Mouse (Mus musculus): ENCODE data around the gene Pou2f3. TPM values are rescaled to one million over a fixed set of nuclear protein-coding genes. Genes with fewer than 3 reads are reported as not detected.

The Pou2f3 gene
- polyA plus RNA-seq, 1 experiment: 0.07 TPM

- Histone ChIP-seq H3K27ac (ENCODE audit: insufficient read depth, low read length) (no peak overlapping the region), H3K4me3 (replicated peaks; ENCODE audit: insufficient read depth, low read depth, low read length) (no peak overlapping the region), H3K4me1 (ENCODE audit: control insufficient read depth, insufficient read depth, low read length) (no peaks in the 10 kb centered on the region; the same call in 1 of the 2 replicates), H3K27me3 (ENCODE audit: control insufficient read depth, insufficient read depth, low read length) (no peaks in the 10 kb centered on the region; the same call in 1 of the 2 replicates)
- TF ChIP-seq CTCF (IDR thresholded peaks at IDR 0.05; ENCODE audit: borderline replicate concordance, insufficient read depth, low read depth, low read length): no peak
- no peak for TF ChIP-seq POLR2A (IDR thresholded peaks at IDR 0.05; ENCODE audit: borderline replicate concordance, insufficient read depth, low read length)
- no peak for DNase-seq
- 61% methylated on average over 8 of the region's 8 CpGs for WGBS
Observed at GRCm38 (mm10) chr9:43101936-43102595, 108.1 kb downstream of the Pou2f3 start.

- no peak for DNase-seq
- WGBS: 59% methylated on average over 4 of the region's 4 CpGs
- Histone ChIP-seq H3K4me1 (ENCODE audit: control insufficient read depth, insufficient read depth, low read length) (peaks cover 11% of the 10 kb centered on the region), H3K27me3 (ENCODE audit: control insufficient read depth, insufficient read depth, low read length) (no peaks in the 10 kb centered on the region; the same call in 1 of the 2 replicates), H3K27ac (ENCODE audit: insufficient read depth, low read length) (no peak overlapping the region), H3K4me3 (replicated peaks; ENCODE audit: insufficient read depth, low read depth, low read length) (no peak overlapping the region)
- TF ChIP-seq POLR2A (IDR thresholded peaks at IDR 0.05; ENCODE audit: borderline replicate concordance, insufficient read depth, low read length) (no peak), CTCF (IDR thresholded peaks at IDR 0.05; ENCODE audit: borderline replicate concordance, insufficient read depth, low read depth, low read length) (no peak)
Observed at GRCm38 (mm10) chr9:43098922-43099321, 111.2 kb downstream of the Pou2f3 start.

GRCm38 (mm10) chr9:43097801-43098557 is 112.2 kb downstream of the Pou2f3 start:
- TF ChIP-seq CTCF (IDR thresholded peaks at IDR 0.05; ENCODE audit: borderline replicate concordance, insufficient read depth, low read depth, low read length) (no peak), POLR2A (IDR thresholded peaks at IDR 0.05; ENCODE audit: borderline replicate concordance, insufficient read depth, low read length) (no peak)
- Histone ChIP-seq H3K4me1 (ENCODE audit: control insufficient read depth, insufficient read depth, low read length) (peaks cover 16% of the 10 kb centered on the region), H3K27me3 (ENCODE audit: control insufficient read depth, insufficient read depth, low read length) (no peaks in the 10 kb centered on the region; the same call in 1 of the 2 replicates), H3K4me3 (replicated peaks; ENCODE audit: insufficient read depth, low read depth, low read length) (no peak overlapping the region), H3K27ac (ENCODE audit: insufficient read depth, low read length) (no peak overlapping the region)
- DNase-seq: no peak
- 81% methylated on average over 3 of the region's 3 CpGs for WGBS

GRCm38 (mm10) chr9:43096337-43096736 is 113.8 kb downstream of the Pou2f3 start:
- DNase-seq: no peak
- Histone ChIP-seq H3K4me1 (ENCODE audit: control insufficient read depth, insufficient read depth, low read length) (peaks cover 16% of the 10 kb centered on the region), H3K4me3 (replicated peaks; ENCODE audit: insufficient read depth, low read depth, low read length) (no peak overlapping the region), H3K27me3 (ENCODE audit: control insufficient read depth, insufficient read depth, low read length) (no peaks in the 10 kb centered on the region; the same call in 1 of the 2 replicates), H3K27ac (ENCODE audit: insufficient read depth, low read length) (no peak overlapping the region)
- TF ChIP-seq CTCF (IDR thresholded peaks at IDR 0.05; ENCODE audit: borderline replicate concordance, insufficient read depth, low read depth, low read length) (no peak), POLR2A (IDR thresholded peaks at IDR 0.05; ENCODE audit: borderline replicate concordance, insufficient read depth, low read length) (no peak)

GRCm38 (mm10) chr9:43094828-43095227 is 115.3 kb downstream of the Pou2f3 start:
- Histone ChIP-seq H3K4me3 (replicated peaks; ENCODE audit: insufficient read depth, low read depth, low read length) (no peak overlapping the region), H3K27me3 (ENCODE audit: control insufficient read depth, insufficient read depth, low read length) (no peaks in the 10 kb centered on the region), H3K4me1 (ENCODE audit: control insufficient read depth, insufficient read depth, low read length) (peaks cover 16% of the 10 kb centered on the region), H3K27ac (ENCODE audit: insufficient read depth, low read length) (no peak overlapping the region)
- no peak for TF ChIP-seq POLR2A (IDR thresholded peaks at IDR 0.05; ENCODE audit: borderline replicate concordance, insufficient read depth, low read length)
- no peak for TF ChIP-seq CTCF (IDR thresholded peaks at IDR 0.05; ENCODE audit: borderline replicate concordance, insufficient read depth, low read depth, low read length)
- 69% methylated on average over 4 of the region's 4 CpGs for WGBS
- DNase-seq: no peak

- 14% methylated on average over 3 of the region's 3 CpGs for WGBS
- peak; percentile 43 to 72 for DNase-seq
- Histone ChIP-seq H3K27me3 (ENCODE audit: control insufficient read depth, insufficient read depth, low read length) (no peaks in the 10 kb centered on the region), H3K4me3 (replicated peaks; ENCODE audit: insufficient read depth, low read depth, low read length) (peak overlapping the region; percentile 29), H3K4me1 (ENCODE audit: control insufficient read depth, insufficient read depth, low read length) (peaks cover 16% of the 10 kb centered on the region), H3K27ac (ENCODE audit: insufficient read depth, low read length) (no peak overlapping the region; the same call in 1 of the 2 replicates)
- TF ChIP-seq POLR2A (IDR thresholded peaks at IDR 0.05; ENCODE audit: borderline replicate concordance, insufficient read depth, low read length) (no peak), CTCF (IDR thresholded peaks at IDR 0.05; ENCODE audit: borderline replicate concordance, insufficient read depth, low read depth, low read length) (no peak)
Observed at GRCm38 (mm10) chr9:43093803-43094202, 116.4 kb downstream of the Pou2f3 start.

GRCm38 (mm10) chr9:43085686-43086285 is 124.4 kb downstream of the Pou2f3 start:
- Histone ChIP-seq H3K27me3 (ENCODE audit: control insufficient read depth, insufficient read depth, low read length) (no peaks in the 10 kb centered on the region), H3K4me1 (ENCODE audit: control insufficient read depth, insufficient read depth, low read length) (no peaks in the 10 kb centered on the region; the same call in 1 of the 2 replicates), H3K4me3 (replicated peaks; ENCODE audit: insufficient read depth, low read depth, low read length) (no peak overlapping the region), H3K27ac (ENCODE audit: insufficient read depth, low read length) (no peak overlapping the region)
- DNase-seq: no peak
- TF ChIP-seq POLR2A (IDR thresholded peaks at IDR 0.05; ENCODE audit: borderline replicate concordance, insufficient read depth, low read length) (no peak), CTCF (IDR thresholded peaks at IDR 0.05; ENCODE audit: borderline replicate concordance, insufficient read depth, low read depth, low read length) (no peak)
- 94% methylated on average over 1 of the region's 1 CpGs for WGBS

Data from cerebellum, adult 2 months (tissue).